Mouse (Mus musculus): ENCODE measurements around the gene Wscd1. TPM values are rescaled to one million over a fixed set of nuclear protein-coding genes. Genes with fewer than 3 reads are reported as not detected.

Wscd1 gene
- polyA plus RNA-seq, 1 experiment from 2014 or later = 95.6 TPM

DNA sequence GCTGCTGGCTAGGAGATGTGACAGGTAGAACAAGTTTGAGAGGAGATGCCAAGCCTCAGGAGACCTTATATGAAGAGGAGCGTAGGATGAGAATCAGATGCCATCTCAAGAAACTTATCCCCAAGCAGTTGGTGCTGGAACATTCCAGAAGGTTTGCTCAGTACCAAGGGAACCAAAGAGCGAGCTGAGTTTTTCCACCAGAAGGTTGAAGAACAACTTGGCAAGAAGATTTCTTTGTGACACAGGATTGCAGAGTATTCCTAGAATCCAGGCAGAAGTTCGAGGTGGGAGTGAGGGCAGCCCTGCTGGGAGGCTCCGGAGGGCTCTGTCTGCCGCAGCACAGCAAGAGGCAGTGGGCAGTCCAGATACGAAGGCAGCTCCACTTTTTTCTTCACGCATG, 21.4 kb downstream of the Wscd1 start:
- Histone ChIP-seq H3K9me3 (no peaks in the 10 kb centered on the region), H3K4me1 (replicated peaks) (peaks cover 43% of the 10 kb centered on the region), H3K36me3 (peaks cover 32% of the 10 kb centered on the region), H3K27me3 (no peaks in the 10 kb centered on the region), H3K9ac (no peak overlapping the region), H3K4me3 (no peak overlapping the region), H3K27ac (replicated peaks) (no peak overlapping the region), H3K4me2 (no peak overlapping the region)
- WGBS = 79% methylated on average over 7 of the region's 7 CpGs
- ATAC-seq (ENCODE audit: low FRiP score, low read depth) = no peak

GRCm38 (mm10) chr11:71772056-71772455, 22.3 kb downstream of the Wscd1 start:
- 35% methylated on average over 6 of the region's 6 CpGs for WGBS
- no peak overlapping the region for H3K4me2 ChIP-seq
- H3K27ac ChIP-seq (replicated peaks) = 0 out of 2 replicates have a peak overlapping the region, but pooled peaks have one; percentile 26
- H3K9ac ChIP-seq = no peak overlapping the region
- H3K27me3 ChIP-seq = no peaks in the 10 kb centered on the region
- no peak for ATAC-seq (ENCODE audit: low FRiP score, low read depth)
- H3K4me1 ChIP-seq (replicated peaks) = peaks cover 43% of the 10 kb centered on the region
- peaks cover 33% of the 10 kb centered on the region for H3K36me3 ChIP-seq
- H3K9me3 ChIP-seq = no peaks in the 10 kb centered on the region
- no peak overlapping the region for H3K4me3 ChIP-seq

GRCm38 (mm10) chr11:71772802-71773201, 23.1 kb downstream of the Wscd1 start:
- Histone ChIP-seq H3K27ac (replicated peaks) (peak overlapping the region; percentile 51; the same call in 1 of the 2 replicates), H3K36me3 (peaks cover 37% of the 10 kb centered on the region), H3K4me1 (replicated peaks) (peaks cover 43% of the 10 kb centered on the region), H3K9ac (no peak overlapping the region), H3K9me3 (no peaks in the 10 kb centered on the region), H3K4me3 (no peak overlapping the region), H3K27me3 (no peaks in the 10 kb centered on the region), H3K4me2 (no peak overlapping the region)
- ATAC-seq (ENCODE audit: low FRiP score, low read depth) = no peak
- 28% methylated on average over 4 of the region's 4 CpGs for WGBS

GRCm38 (mm10) chr11:71773986-71774767, 24.5 kb downstream of the Wscd1 start:
- Histone ChIP-seq H3K9ac (no peak overlapping the region), H3K36me3 (peaks cover 34% of the 10 kb centered on the region), H3K27ac (replicated peaks) (peak overlapping the region; percentile 40; the same call in 1 of the 2 replicates), H3K27me3 (no peaks in the 10 kb centered on the region), H3K4me3 (no peak overlapping the region), H3K9me3 (no peaks in the 10 kb centered on the region), H3K4me2 (no peak overlapping the region), H3K4me1 (replicated peaks) (peaks cover 45% of the 10 kb centered on the region)
- ATAC-seq (ENCODE audit: low FRiP score, low read depth) = no peak
- WGBS = 53% methylated on average over 16 of the region's 16 CpGs

GRCm38 (mm10) chr11:71775056-71775455, 25.3 kb downstream of the Wscd1 start:
- Histone ChIP-seq H3K36me3 (peaks cover 32% of the 10 kb centered on the region), H3K4me2 (no peak overlapping the region), H3K4me3 (no peak overlapping the region), H3K9me3 (no peaks in the 10 kb centered on the region), H3K9ac (no peak overlapping the region), H3K27me3 (no peaks in the 10 kb centered on the region), H3K27ac (replicated peaks) (no peak overlapping the region), H3K4me1 (replicated peaks) (peaks cover 49% of the 10 kb centered on the region)
- no peak for ATAC-seq (ENCODE audit: low FRiP score, low read depth)
- WGBS = 84% methylated on average over 6 of the region's 6 CpGs

DNA sequence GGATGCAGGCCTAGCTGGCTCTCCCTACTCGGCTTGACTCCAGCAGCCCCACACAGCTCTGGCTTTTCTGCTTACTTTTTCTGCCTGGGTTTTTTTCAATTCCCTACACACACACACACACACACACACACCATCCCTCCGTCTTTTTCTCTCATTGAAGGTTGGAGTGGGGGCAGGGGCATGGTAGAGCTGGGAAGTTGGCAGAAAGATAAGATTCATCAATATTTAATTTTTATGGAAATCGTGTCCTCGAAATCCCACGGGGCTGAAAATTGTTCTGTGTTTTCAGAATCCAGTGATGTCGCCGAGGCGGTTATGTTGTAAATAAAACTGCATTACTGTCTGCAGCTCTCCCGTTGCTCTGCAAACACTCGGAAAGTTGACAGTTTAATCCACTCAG, 29.9 kb downstream of the Wscd1 start:
- WGBS = 48% methylated on average over 10 of the region's 10 CpGs
- Histone ChIP-seq H3K36me3 (peaks cover 25% of the 10 kb centered on the region), H3K4me3 (no peak overlapping the region), H3K4me2 (no peak overlapping the region), H3K27ac (replicated peaks) (peak overlapping the region; percentile 69), H3K9ac (no peak overlapping the region), H3K27me3 (no peaks in the 10 kb centered on the region), H3K9me3 (no peaks in the 10 kb centered on the region), H3K4me1 (replicated peaks) (peaks cover 32% of the 10 kb centered on the region)
- 0 out of 2 replicates have a peak, but pooled peaks have one; percentile 46 for ATAC-seq (ENCODE audit: low FRiP score, low read depth)

DNA sequence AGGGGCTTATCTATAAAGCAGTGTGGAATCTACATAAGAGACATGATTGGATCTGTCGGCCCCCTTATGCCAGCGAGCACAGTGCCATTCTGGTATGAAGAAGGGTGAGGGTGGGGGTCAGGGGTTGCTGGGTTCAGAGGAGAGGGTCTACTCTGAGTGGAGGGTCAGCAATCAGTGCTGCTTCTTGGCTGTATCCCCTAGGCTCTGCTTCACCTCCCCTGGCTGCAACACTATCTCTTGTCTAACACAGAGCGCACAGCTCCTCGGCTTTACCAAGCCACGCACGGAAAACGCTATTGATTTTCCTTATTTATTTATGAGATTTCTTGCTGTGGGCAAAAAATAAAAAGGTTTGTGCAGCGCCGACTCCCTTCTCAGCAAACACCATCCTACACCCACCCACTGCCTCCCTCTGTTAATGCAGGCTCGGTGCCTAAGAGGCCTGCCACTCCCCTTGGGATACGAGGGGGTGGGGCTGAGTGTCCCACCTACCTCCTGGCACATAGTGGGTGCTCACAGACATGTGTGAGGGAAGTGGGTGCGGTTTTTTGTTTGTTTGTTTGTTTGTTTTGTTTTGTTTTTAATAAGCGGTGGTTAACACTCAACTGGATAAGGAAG, 32.1 kb downstream of the Wscd1 start:
- peaks cover 25% of the 10 kb centered on the region; the same call in 1 of the 2 replicates for H3K36me3 ChIP-seq
- H3K4me3 ChIP-seq = no peak overlapping the region
- H3K27ac ChIP-seq (replicated peaks) = no peak overlapping the region; the same call in 1 of the 2 replicates
- H3K4me2 ChIP-seq = no peak overlapping the region
- no peaks in the 10 kb centered on the region for H3K9me3 ChIP-seq
- ATAC-seq (ENCODE audit: low FRiP score, low read depth) = no peak
- no peak overlapping the region for H3K9ac ChIP-seq
- WGBS = 80% methylated on average over 13 of the region's 13 CpGs
- H3K4me1 ChIP-seq (replicated peaks) = peaks cover 32% of the 10 kb centered on the region
- H3K27me3 ChIP-seq = no peaks in the 10 kb centered on the region

- no peak for ATAC-seq (ENCODE audit: low FRiP score, low read depth)
- Histone ChIP-seq H3K4me1 (replicated peaks) (peaks cover 16% of the 10 kb centered on the region), H3K36me3 (peaks cover 48% of the 10 kb centered on the region), H3K4me2 (no peak overlapping the region), H3K9ac (no peak overlapping the region), H3K4me3 (no peak overlapping the region), H3K27me3 (no peaks in the 10 kb centered on the region), H3K9me3 (no peaks in the 10 kb centered on the region), H3K27ac (replicated peaks) (no peak overlapping the region)
- 92% methylated on average over 4 of the region's 4 CpGs for WGBS
Observed at GRCm38 (mm10) chr11:71785499-71785898, 35.8 kb downstream of the Wscd1 start.

- H3K27me3 ChIP-seq = no peaks in the 10 kb centered on the region
- no peak overlapping the region for H3K4me2 ChIP-seq
- no peak overlapping the region for H3K9ac ChIP-seq
- ATAC-seq (ENCODE audit: low FRiP score, low read depth) = no peak
- peaks cover 48% of the 10 kb centered on the region for H3K36me3 ChIP-seq
- 88% methylated on average over 4 of the region's 4 CpGs for WGBS
- H3K4me1 ChIP-seq (replicated peaks) = no peaks in the 10 kb centered on the region
- H3K9me3 ChIP-seq = no peaks in the 10 kb centered on the region
- no peak overlapping the region for H3K4me3 ChIP-seq
- no peak overlapping the region for H3K27ac ChIP-seq (replicated peaks)
Observed at GRCm38 (mm10) chr11:71788209-71788608, 38.5 kb downstream of the Wscd1 start.

DNA sequence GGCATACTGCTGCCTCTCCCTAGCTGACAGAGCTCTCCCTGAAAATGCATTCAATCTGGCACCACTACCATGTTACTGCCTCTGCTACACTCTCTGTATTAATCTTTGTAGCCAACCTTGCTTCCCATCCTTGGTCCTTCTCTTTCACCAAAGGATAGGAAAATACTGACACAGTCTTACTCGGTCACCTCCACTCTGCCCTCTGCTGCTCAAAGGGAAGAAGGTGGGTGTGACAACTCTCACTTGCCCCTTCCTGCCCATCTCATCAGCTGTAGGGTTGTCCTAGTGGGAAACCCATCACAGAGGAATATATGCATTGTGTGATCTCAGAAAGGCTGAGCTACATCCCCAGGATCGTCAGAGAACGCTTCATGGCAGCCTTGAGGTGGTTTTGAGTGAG, 40.5 kb downstream of the Wscd1 start:
- H3K27me3 ChIP-seq = no peaks in the 10 kb centered on the region
- H3K9ac ChIP-seq = no peak overlapping the region
- H3K9me3 ChIP-seq = no peaks in the 10 kb centered on the region
- H3K27ac ChIP-seq (replicated peaks) = no peak overlapping the region
- no peaks in the 10 kb centered on the region for H3K4me1 ChIP-seq (replicated peaks)
- no peak overlapping the region for H3K4me2 ChIP-seq
- H3K36me3 ChIP-seq = peaks cover 38% of the 10 kb centered on the region
- 76% methylated on average over 3 of the region's 3 CpGs for WGBS
- no peak for ATAC-seq (ENCODE audit: low FRiP score, low read depth)
- H3K4me3 ChIP-seq = no peak overlapping the region

DNA sequence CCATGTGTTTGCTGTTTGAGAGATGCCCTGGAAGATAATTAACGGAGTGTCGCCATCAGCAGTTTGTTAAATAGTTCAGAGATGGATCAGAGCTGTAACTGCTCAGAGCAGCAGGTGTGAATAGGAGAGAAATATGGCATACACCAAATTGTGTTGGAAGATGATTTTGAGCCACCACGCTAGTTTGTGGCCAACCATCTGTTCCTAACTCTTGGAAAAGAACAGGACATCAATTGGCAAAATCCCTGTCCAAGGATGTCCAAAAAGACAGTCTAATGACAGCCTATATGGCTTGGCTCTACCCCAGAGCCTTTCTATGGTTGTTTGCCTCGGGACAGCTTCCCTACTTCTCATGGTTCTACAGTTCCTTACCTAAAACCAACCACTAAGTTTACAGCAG, 49.5 kb downstream of the Wscd1 start:
- Histone ChIP-seq H3K27ac (replicated peaks) (no peak overlapping the region), H3K9ac (no peak overlapping the region), H3K27me3 (no peaks in the 10 kb centered on the region), H3K4me1 (replicated peaks) (no peaks in the 10 kb centered on the region), H3K36me3 (no peaks in the 10 kb centered on the region), H3K4me3 (no peak overlapping the region), H3K4me2 (no peak overlapping the region), H3K9me3 (no peaks in the 10 kb centered on the region)
- no peak for ATAC-seq (ENCODE audit: low FRiP score, low read depth)
- 86% methylated on average over 4 of the region's 4 CpGs for WGBS

GRCm38 (mm10) chr11:71808521-71808920, 58.8 kb downstream of the Wscd1 start:
- Histone ChIP-seq H3K9ac (no peak overlapping the region), H3K4me2 (no peak overlapping the region), H3K4me1 (replicated peaks) (0 out of 2 replicates have a peak, but pooled peaks cover 8% of the 10 kb centered on the region), H3K4me3 (no peak overlapping the region), H3K36me3 (no peaks in the 10 kb centered on the region), H3K27ac (replicated peaks) (no peak overlapping the region), H3K9me3 (no peaks in the 10 kb centered on the region), H3K27me3 (no peaks in the 10 kb centered on the region)
- 90% methylated on average over 2 of the region's 2 CpGs for WGBS
- ATAC-seq (ENCODE audit: low FRiP score, low read depth) = no peak

All from hindbrain, embryonic 15.5 days (tissue).